Comparison of ENCODE assay signal across 9 mouse cellular contexts in the genomic region with DNA sequence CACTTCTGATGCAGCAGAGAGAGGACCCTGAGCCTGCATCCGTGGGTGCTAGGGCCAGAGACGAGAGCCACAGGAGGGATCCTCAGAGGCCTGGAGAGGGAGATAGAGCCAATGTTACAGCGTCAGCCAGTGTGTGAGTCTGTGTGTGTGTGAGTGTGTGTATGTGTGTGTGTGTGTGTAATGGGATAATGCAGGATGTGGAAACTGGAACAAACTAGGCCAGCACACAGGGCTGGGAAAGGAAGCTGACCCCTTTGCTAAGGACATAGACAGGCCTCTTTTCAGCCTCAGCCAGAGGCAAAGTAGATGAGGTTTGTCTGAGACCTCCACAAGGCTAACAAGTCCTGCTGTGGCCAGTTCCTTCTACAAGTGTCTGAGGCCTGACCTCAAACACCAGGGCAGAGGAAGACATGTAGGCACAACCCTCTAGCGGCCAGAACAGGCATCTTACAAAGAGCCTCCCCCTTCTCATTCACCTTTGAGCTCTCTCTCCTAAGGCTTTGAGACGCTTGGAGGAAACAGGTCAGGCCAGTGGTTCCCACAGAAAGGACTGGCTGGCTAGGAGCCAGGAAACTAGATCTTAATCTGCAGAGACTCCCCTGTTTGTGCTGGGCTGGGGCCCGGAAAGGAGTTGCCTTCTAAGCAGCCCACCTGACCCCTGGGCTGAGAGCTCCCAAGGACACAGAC. TPM values are rescaled to one million over a fixed set of nuclear protein-coding genes. Genes with fewer than 3 reads are reported as not detected.
DNase-seq lines count a peak whose midpoint lies in the region; ATAC-seq and TF ChIP-seq lines count a peak whose summit lies in the region.
"Had no signal": no experiment of that assay in that cellular context is flagged by ENCODE, and none has a peak within 500 bp of the region (broad histone marks: within the 10 kb centered on the region; RNA-seq: fewer than 3 reads in every experiment).

No protein-coding gene starts in this region.

- H3K27me3 ChIP-seq in midbrain, embryonic 10.5 days (ENCODE audit: low read depth, poor library complexity, severe bottlenecking) = no peaks in the 10 kb centered on the region
- no peaks in the 10 kb centered on the region for H3K27me3 ChIP-seq in midbrain, embryonic 15.5 days (replicated peaks)
- no peaks in the 10 kb centered on the region for H3K27me3 ChIP-seq in embryonic facial prominence, embryonic 12.5 days
- H3K27me3 ChIP-seq in liver, adult 2 months (ENCODE audit: control insufficient read depth, insufficient read depth, low read length) = no peaks in the 10 kb centered on the region

- H3K4me3 ChIP-seq in midbrain, embryonic 10.5 days = no peak overlapping the region
- H3K4me3 ChIP-seq in midbrain, embryonic 15.5 days = no peak overlapping the region
- no peak overlapping the region for H3K4me3 ChIP-seq in embryonic facial prominence, embryonic 12.5 days
- no peak overlapping the region for H3K4me3 ChIP-seq in liver, adult 2 months (ENCODE audit: insufficient read depth, low read depth, low read length)
- H3K4me3 ChIP-seq: myocyte had no signal

- peaks cover 26% of the 10 kb centered on the region for H3K4me1 ChIP-seq in midbrain, embryonic 10.5 days
- H3K4me1 ChIP-seq in midbrain, embryonic 15.5 days = peaks cover 11% of the 10 kb centered on the region; the same call in 1 of the 2 replicates
- H3K4me1 ChIP-seq in embryonic facial prominence, embryonic 12.5 days = peaks cover 15% of the 10 kb centered on the region
- peaks cover 40% of the 10 kb centered on the region for H3K4me1 ChIP-seq in liver, adult 2 months (ENCODE audit: control insufficient read depth, insufficient read depth, low read length)

- 37% methylated on average over 6 of the region's 6 CpGs for WGBS in midbrain, embryonic 10.5 days
- WGBS in midbrain, embryonic 15.5 days = 37% methylated on average over 6 of the region's 6 CpGs
- 35% methylated on average over 6 of the region's 6 CpGs for WGBS in embryonic facial prominence, embryonic 12.5 days
- WGBS in liver, adult 2 months = 13% methylated on average over 6 of the region's 6 CpGs

- no peak for ATAC-seq in midbrain, embryonic 15.5 days (replicated peaks)
- peak; percentile 43 for ATAC-seq in embryonic facial prominence, embryonic 12.5 days (ENCODE audit: insufficient number of reproducible peaks, insufficient read depth, low FRiP score, low TSS enrichment)
- peak; percentile 86 to 88 for ATAC-seq in hematopoietic stem cell, adult 5-6 weeks (replicated peaks in 1 of 2; ENCODE audit: insufficient read depth in 1 of 2, low FRiP score in 2 of 2, low TSS enrichment in 1 of 2, low read depth in 1 of 2, poor library complexity in 2 of 2, severe bottlenecking in 2 of 2)

- H3K79me2 ChIP-seq in liver, adult 2 months (ENCODE audit: control insufficient read depth, insufficient read depth, low read length) = peaks cover 39% of the 10 kb centered on the region

- H3K27ac ChIP-seq in midbrain, embryonic 10.5 days (replicated peaks) = peak overlapping the region; percentile 3; the same call in 1 of the 2 replicates
- no peak overlapping the region for H3K27ac ChIP-seq in midbrain, embryonic 15.5 days
- no peak overlapping the region for H3K27ac ChIP-seq in embryonic facial prominence, embryonic 12.5 days
- H3K27ac ChIP-seq in liver, adult 2 months (replicated peaks; ENCODE audit: insufficient read depth, low read depth, low read length) = peak overlapping the region; percentile 28

- TF ChIP-seq CTCF in liver, adult 2 months (IDR thresholded peaks at IDR 0.05; ENCODE audit: low read depth, low read length) = peak; percentile 42; the same call in 1 of the 2 replicates

- no peak overlapping the region for H3K9ac ChIP-seq in midbrain, embryonic 15.5 days
- no peak overlapping the region for H3K9ac ChIP-seq in embryonic facial prominence, embryonic 12.5 days
- H3K9ac ChIP-seq in liver, adult 2 months (ENCODE audit: low read depth, low read length) = no peak overlapping the region

- DNase-seq in midbrain, embryonic 10.5 days (ENCODE audit: low spot score) = peak; percentile 37
- peak; percentile 67 for DNase-seq in liver, adult 2 months (ENCODE audit: extremely low read depth, low read depth, low spot score)
- DNase-seq in ovary, postnatal 14 days (ENCODE audit: low spot score) = peak; percentile 49
- DNase-seq in frontal cortex, postnatal 25 days (ENCODE audit: low spot score in 2 of 2) = no peak
- no peak for DNase-seq in cerebellum, postnatal 25 days

- no peak for TF ChIP-seq POLR2A in liver, adult 2 months (IDR thresholded peaks at IDR 0.05; ENCODE audit: extremely low read depth, insufficient read depth, low read length)

- no peaks in the 10 kb centered on the region for H3K9me3 ChIP-seq in midbrain, embryonic 10.5 days (replicated peaks)
- H3K9me3 ChIP-seq in midbrain, embryonic 15.5 days = no peaks in the 10 kb centered on the region
- no peaks in the 10 kb centered on the region for H3K9me3 ChIP-seq in embryonic facial prominence, embryonic 12.5 days

- no peaks in the 10 kb centered on the region for H3K36me3 ChIP-seq in midbrain, embryonic 10.5 days
- no peaks in the 10 kb centered on the region for H3K36me3 ChIP-seq in midbrain, embryonic 15.5 days (replicated peaks)
- H3K36me3 ChIP-seq in embryonic facial prominence, embryonic 12.5 days = no peaks in the 10 kb centered on the region
- H3K36me3 ChIP-seq in liver, adult 2 months (ENCODE audit: control insufficient read depth, insufficient read depth, low read length) = no peaks in the 10 kb centered on the region

- H3K4me2 ChIP-seq in midbrain, embryonic 15.5 days = no peak overlapping the region
- no peak overlapping the region for H3K4me2 ChIP-seq in embryonic facial prominence, embryonic 12.5 days (replicated peaks)

RNA-seq across cellular contexts. Expression of a gene that starts 35.1 kb away (rescaled TPM):
- polyA plus RNA-seq in midbrain, embryonic 10.5 days (2016; fragmentation: Nextera tagmentation; extraction: Ambion mirVana) = 1.7 and 1.9 TPM in 2 replicates
- 1.4 and 1.7 TPM in 2 replicates for polyA plus RNA-seq in midbrain, embryonic 15.5 days (2015; fragmentation: Nextera tagmentation; extraction: Ambion mirVana)
- polyA plus RNA-seq in embryonic facial prominence, embryonic 12.5 days (2016; fragmentation: Nextera tagmentation; extraction: Ambion mirVana) = 4.0 and 6.4 TPM in 2 replicates
- 0.38 and 0.55 TPM in 2 replicates for total RNA-seq in hematopoietic stem cell, adult 5-6 weeks (2017)
- 20.4 and 22.4 TPM in 2 replicates for total RNA-seq in liver, adult 2 months (2014; rRNA removed)
- polyA plus RNA-seq in liver, adult 2 months (2012; rRNA removed) = 12.1 and 13.7 TPM in 2 replicates

Comparison
In these comparisons a context has a peak if more than half of its experiments do, and no peak if none do; other contexts are left out.
1. H3K27ac ChIP-seq: peak in midbrain, embryonic 10.5 days (single experiment) and liver, adult 2 months (single experiment); none in midbrain, embryonic 15.5 days (single experiment) and embryonic facial prominence, embryonic 12.5 days (single experiment).
2. DNase-seq: peak in midbrain, embryonic 10.5 days (single experiment), liver, adult 2 months (single experiment) and ovary, postnatal 14 days (single experiment); none in frontal cortex, postnatal 25 days (0 of 2) and cerebellum, postnatal 25 days (0 of 2).